Mouse (Mus musculus) heart, postnatal 0 days (tissue): Measurements from ENCODE around the gene Inpp5e.

Experiments used
- CTCF ChIP-seq: IDR thresholded peaks from 2 replicates; pipeline ENCODE4 v1.5.1; 2016; ENCODE audit warnings: antibody characterized with exemption, control low read depth, low read depth
- EP300 ChIP-seq: IDR thresholded peaks from 2 replicates; pipeline ENCODE4 v1.6.1; 2016; ENCODE audit warnings: antibody characterized with exemption, low read depth

- TF ChIP-seq CTCF (no peak), EP300 (no peak)
These were observed 19.8 kb downstream of the Inpp5e start, which contains the start of the genes Entr1 and Pmpca for GRCm38 (mm10) chr2:26389154-26389690.
